Mouse (Mus musculus): Measurements from ENCODE around the gene Slit3. TPM values are rescaled to one million over a fixed set of nuclear protein-coding genes. Genes with fewer than 3 reads are reported as not detected.

Gene Slit3
- polyA plus RNA-seq, 1 experiment from 2014 or later, result 15.0 TPM

DNA sequence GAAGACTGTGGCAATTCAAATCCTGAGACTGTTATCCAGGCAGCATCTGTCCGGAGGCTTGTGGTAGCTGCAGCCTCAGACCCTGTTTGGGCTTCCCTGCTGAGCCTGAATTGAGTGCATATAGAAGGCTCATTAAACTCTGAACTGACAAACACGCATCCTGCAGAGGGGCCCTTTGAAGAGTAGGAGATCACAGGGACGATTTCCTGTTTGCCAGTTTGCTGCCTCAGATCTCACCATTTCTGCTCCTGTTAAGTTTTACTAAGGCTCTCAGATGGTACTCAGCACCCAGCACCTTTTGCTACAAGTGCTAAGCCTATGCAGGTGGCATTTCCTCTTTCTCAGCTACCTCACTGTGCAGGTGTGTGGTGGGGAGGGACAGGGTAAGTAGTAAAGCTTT, 205.3 kb downstream of the Slit3 start:
- H3K27ac ChIP-seq (replicated peaks), result no peak overlapping the region
- no peaks in the 10 kb centered on the region for H3K36me3 ChIP-seq
- peaks cover 100% of the 10 kb centered on the region for H3K27me3 ChIP-seq (ENCODE audit: low read depth, poor library complexity, severe bottlenecking)
- WGBS, result 2% methylated on average over 3 of the region's 3 CpGs
- H3K4me1 ChIP-seq, result peaks cover 39% of the 10 kb centered on the region
- peaks cover 7% of the 10 kb centered on the region; the same call in 1 of the 2 replicates for H3K9me3 ChIP-seq (replicated peaks)
- DNase-seq (ENCODE audit: low spot score), result peak; percentile 20
- no peak overlapping the region for H3K4me3 ChIP-seq

DNA sequence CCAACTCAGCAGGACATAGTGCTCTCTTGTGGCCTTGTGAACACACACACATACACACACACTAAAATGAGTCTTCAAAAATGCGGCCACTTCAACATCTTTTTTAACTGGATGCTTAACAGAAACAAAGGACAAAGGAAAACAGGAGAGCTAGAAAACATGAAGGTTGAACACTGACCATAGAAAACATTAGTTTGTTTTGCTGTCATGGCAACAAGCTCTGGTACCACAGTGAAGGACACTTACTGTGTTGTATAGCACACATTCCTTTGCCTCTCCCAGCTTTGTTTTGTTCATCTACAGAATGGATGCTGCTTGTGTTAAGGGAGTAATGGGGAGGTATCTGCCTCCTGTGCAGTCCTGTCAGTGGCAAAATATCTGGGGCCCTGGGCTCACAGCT, 206.9 kb downstream of the Slit3 start:
- 79% methylated on average over 1 of the region's 1 CpGs for WGBS
- Histone ChIP-seq H3K4me3 (no peak overlapping the region), H3K27me3 (ENCODE audit: low read depth, poor library complexity, severe bottlenecking) (peaks cover 100% of the 10 kb centered on the region), H3K27ac (replicated peaks) (no peak overlapping the region), H3K36me3 (no peaks in the 10 kb centered on the region), H3K9me3 (replicated peaks) (0 out of 2 replicates have a peak, but pooled peaks cover 1% of the 10 kb centered on the region), H3K4me1 (peaks cover 39% of the 10 kb centered on the region)
- no peak for DNase-seq (ENCODE audit: low spot score)

DNA sequence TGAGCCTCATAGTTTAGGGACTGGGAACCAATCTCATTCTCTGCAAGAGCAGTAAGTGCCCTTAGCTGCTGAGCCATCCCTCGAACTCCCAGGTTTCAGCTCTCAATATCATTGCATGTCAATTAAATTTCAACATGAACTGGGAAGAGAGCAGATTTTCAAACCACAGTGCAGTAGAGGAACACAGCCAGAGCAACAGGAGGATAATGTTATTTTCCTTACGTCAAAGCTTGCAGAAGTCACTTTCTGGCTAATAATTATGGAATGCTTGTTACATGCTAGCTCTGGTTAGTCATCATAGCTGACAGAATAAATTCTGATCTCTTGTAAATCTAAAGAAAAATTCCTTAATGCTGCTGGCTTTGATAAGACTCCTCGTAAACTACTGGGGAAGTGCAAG, 210.5 kb downstream of the Slit3 start:
- H3K27me3 ChIP-seq (ENCODE audit: low read depth, poor library complexity, severe bottlenecking), result peaks cover 99% of the 10 kb centered on the region
- H3K27ac ChIP-seq (replicated peaks), result no peak overlapping the region
- 92% methylated on average over 3 of the region's 3 CpGs for WGBS
- no peaks in the 10 kb centered on the region for H3K36me3 ChIP-seq
- no peak for DNase-seq (ENCODE audit: low spot score)
- peaks cover 24% of the 10 kb centered on the region for H3K4me1 ChIP-seq
- H3K9me3 ChIP-seq (replicated peaks), result no peaks in the 10 kb centered on the region
- no peak overlapping the region for H3K4me3 ChIP-seq

DNA sequence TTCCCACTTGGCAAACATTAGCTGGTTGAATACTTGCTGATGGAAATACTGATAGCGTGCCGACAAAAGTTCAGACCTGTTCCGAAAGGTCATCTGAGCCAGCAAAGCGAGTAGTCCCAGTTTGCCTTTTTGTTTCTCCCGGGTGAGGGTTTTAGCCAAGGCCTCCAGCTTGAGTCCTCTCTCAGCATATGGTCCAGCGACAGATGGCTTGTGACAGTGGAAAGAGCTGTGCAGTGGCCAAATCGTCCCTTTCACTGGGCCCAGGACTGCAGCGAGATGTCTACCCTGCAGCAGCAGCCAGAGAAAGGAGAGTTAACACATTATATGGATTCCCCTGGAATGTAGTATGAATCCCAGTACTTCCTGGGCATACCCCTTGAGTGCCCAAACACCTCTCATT, 215.5 kb downstream of the Slit3 start:
- H3K27me3 ChIP-seq (ENCODE audit: low read depth, poor library complexity, severe bottlenecking), result peaks cover 98% of the 10 kb centered on the region
- DNase-seq (ENCODE audit: low spot score), result no peak
- no peaks in the 10 kb centered on the region for H3K4me1 ChIP-seq
- 89% methylated on average over 8 of the region's 8 CpGs for WGBS
- no peaks in the 10 kb centered on the region for H3K9me3 ChIP-seq (replicated peaks)
- H3K36me3 ChIP-seq, result no peaks in the 10 kb centered on the region
- H3K4me3 ChIP-seq, result no peak overlapping the region
- no peak overlapping the region for H3K27ac ChIP-seq (replicated peaks)

DNA sequence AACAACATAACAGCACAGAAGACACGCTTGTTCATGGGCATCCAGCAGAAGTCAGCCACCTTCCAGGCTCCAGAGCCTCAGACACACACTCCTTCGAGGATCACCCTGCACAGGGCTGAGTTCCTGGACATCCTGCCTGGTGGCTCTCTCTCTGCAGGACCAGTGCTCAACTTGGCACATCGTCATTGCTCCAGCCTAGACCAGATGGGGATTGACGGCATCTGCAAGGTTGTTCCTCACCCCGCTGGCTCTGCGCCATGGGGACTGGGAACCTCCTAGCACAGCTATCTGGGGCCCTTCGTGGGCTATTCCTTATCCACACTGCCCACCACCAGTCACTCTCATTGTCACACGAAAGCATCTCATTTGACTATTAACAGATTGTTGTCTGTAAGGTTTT, 216.5 kb downstream of the Slit3 start:
- no peak for DNase-seq (ENCODE audit: low spot score)
- Histone ChIP-seq H3K4me1 (no peaks in the 10 kb centered on the region), H3K9me3 (replicated peaks) (no peaks in the 10 kb centered on the region), H3K27ac (replicated peaks) (no peak overlapping the region), H3K27me3 (ENCODE audit: low read depth, poor library complexity, severe bottlenecking) (peaks cover 98% of the 10 kb centered on the region), H3K4me3 (no peak overlapping the region), H3K36me3 (no peaks in the 10 kb centered on the region)
- 88% methylated on average over 8 of the region's 8 CpGs for WGBS

DNA sequence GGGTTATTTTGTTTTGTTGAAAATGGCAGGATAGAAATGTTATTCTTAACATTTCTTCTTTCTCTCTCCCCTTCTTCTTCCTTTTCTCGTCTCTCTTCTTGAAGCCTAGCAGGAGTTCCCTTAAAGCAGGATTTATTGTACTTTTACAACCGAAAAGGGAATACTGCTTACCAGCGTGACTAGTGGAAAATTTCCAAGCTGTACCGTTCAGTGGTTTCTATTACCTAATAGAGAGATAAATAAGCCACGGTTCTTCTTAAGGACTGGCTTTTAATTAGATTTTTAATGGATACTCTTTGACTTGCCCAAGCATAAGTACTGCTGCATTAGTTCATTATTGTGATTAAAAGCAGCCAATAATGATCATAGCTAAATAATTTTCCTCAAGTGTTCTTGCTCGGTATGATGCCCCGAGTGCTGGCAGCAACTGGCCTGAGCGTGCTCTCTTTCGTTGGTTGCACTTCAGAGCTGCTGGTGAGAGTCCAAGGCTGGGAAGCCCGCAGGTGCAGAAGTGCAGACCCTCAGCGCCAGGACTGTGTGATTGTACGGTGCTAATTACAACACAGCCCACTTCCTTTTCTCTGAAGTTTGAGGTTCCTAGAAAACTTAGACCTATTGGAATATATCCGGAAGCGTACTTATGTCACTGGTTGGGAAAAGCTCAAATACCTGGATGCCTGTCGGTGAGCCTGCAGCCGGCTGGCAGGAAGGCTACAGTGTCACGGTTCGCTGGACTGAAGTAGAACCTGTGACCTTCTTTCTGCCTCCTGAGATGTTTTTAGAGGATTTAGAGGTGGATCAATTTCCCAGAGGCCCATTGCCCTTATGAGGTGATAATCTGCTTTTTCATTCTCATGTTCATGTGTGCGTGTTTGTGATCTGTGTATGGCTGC, 217.1 kb downstream of the Slit3 start:
- no peak for DNase-seq (ENCODE audit: low spot score)
- Histone ChIP-seq H3K9me3 (replicated peaks) (no peaks in the 10 kb centered on the region), H3K4me1 (no peaks in the 10 kb centered on the region), H3K27me3 (ENCODE audit: low read depth, poor library complexity, severe bottlenecking) (peaks cover 98% of the 10 kb centered on the region), H3K27ac (replicated peaks) (no peak overlapping the region), H3K36me3 (no peaks in the 10 kb centered on the region), H3K4me3 (no peak overlapping the region)
- WGBS, result 86% methylated on average over 19 of the region's 19 CpGs

DNA sequence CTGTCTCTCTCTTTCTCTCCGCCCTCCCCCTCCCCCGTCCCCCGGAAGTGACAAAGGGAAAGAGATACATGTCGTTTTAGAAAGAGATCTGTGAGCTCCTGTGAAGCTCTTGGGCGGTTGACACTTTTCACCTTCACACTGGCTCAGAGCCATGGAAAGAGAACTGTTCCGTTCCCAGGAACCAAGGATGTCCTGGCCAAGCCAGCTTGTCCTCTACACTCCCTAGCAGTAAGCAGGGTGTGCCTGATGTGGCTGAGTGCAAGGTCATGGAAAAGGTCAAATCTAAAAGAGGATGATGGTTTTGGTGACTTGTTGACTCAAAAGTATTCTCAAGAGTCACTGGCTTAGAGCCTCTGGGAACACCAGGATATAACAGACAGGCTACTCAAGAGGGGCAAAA, 219.7 kb downstream of the Slit3 start:
- DNase-seq (ENCODE audit: low spot score), result no peak
- Histone ChIP-seq H3K36me3 (no peaks in the 10 kb centered on the region), H3K27me3 (ENCODE audit: low read depth, poor library complexity, severe bottlenecking) (peaks cover 98% of the 10 kb centered on the region), H3K27ac (replicated peaks) (no peak overlapping the region), H3K4me3 (no peak overlapping the region), H3K4me1 (no peaks in the 10 kb centered on the region), H3K9me3 (replicated peaks) (no peaks in the 10 kb centered on the region)
- 82% methylated on average over 6 of the region's 6 CpGs for WGBS

DNA sequence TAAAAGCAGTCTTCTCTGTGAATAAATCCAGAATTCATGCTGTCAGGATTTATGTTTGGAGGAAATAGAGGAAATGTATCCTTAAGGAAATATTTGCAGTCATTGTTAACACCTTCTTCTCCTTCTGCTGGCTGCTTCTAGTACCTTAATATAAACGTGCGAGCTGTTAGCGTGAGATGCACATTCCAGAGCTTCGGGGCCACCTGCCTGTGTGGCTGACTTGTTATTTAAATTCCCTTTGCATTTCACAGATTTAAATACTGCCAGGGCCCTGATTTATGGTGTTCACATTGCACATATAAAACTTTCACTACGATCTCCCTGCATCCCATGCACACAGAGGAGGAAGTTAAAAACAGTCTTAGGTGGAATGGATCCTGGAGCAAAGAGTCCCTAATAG, 221.5 kb downstream of the Slit3 start:
- 82% methylated on average over 5 of the region's 5 CpGs for WGBS
- no peak for DNase-seq (ENCODE audit: low spot score)
- Histone ChIP-seq H3K27me3 (ENCODE audit: low read depth, poor library complexity, severe bottlenecking) (peaks cover 98% of the 10 kb centered on the region), H3K4me3 (no peak overlapping the region), H3K27ac (replicated peaks) (no peak overlapping the region), H3K9me3 (replicated peaks) (no peaks in the 10 kb centered on the region), H3K36me3 (no peaks in the 10 kb centered on the region), H3K4me1 (peaks cover 7% of the 10 kb centered on the region)

DNA sequence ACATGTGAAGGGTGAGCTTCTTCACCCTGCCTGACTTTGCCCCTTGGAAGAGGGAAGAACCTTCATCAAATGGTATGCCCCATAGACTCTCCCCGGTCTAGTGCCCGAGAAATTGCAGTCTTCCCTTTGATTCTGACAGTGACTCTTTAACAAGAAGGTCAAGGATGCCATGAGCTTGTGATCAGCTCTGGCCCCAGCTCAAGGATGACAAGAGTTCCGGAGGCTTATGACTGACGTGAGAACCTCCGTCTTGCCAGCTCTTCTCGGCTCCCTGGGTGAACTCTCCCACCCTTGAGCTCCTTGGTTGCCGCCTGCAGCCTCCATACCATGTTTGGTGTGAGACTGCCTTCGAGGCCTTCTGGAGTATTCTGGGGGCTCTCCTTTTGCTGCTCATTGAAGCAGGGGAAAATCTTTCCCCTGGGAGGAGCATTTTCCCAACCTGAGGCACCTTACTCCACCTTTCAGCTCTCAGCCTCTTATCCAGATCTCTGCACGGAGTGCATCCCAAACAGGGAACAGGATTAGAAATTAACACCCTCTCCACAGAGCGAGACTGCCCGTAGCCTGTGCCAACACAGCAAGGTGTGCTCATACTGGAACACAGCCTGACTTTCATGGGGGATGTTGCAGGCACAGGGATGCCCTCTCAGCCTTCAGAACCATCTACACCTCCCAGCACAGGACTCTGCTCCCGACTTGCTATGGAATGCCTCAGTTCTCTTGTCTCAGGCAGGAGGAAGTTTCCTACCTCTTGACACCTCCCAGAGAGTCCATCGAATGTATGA, 224.9 kb downstream of the Slit3 start:
- no peak overlapping the region for H3K27ac ChIP-seq (replicated peaks)
- peaks cover 97% of the 10 kb centered on the region for H3K27me3 ChIP-seq (ENCODE audit: low read depth, poor library complexity, severe bottlenecking)
- 87% methylated on average over 13 of the region's 13 CpGs for WGBS
- H3K36me3 ChIP-seq, result no peaks in the 10 kb centered on the region
- H3K4me1 ChIP-seq, result peaks cover 26% of the 10 kb centered on the region
- H3K9me3 ChIP-seq (replicated peaks), result no peaks in the 10 kb centered on the region
- H3K4me3 ChIP-seq, result no peak overlapping the region
- no peak for DNase-seq (ENCODE audit: low spot score)

DNA sequence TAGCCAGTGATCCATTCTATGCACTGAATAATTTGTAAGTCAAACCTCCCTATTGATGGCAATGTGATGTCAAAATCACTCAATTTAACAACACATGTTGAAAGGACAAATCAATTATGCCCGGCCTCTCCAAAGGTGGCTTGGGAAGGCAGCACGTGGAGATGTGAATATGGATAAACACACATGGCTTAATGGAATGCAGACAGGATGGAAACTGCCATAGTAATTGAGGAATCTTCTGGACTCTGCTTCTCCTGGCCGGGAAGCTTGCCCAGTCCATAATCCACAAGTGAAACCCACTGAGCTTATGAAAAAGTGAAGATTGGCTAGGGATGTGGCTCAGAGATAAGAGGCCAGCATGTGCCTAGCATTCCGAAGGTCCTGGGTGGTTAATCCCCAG, 227.1 kb downstream of the Slit3 start:
- Histone ChIP-seq H3K4me1 (peaks cover 36% of the 10 kb centered on the region), H3K36me3 (no peaks in the 10 kb centered on the region), H3K9me3 (replicated peaks) (no peaks in the 10 kb centered on the region), H3K27ac (replicated peaks) (no peak overlapping the region), H3K4me3 (no peak overlapping the region), H3K27me3 (ENCODE audit: low read depth, poor library complexity, severe bottlenecking) (peaks cover 97% of the 10 kb centered on the region)
- DNase-seq (ENCODE audit: low spot score), result no peak
- 39% methylated on average over 4 of the region's 4 CpGs for WGBS

DNA sequence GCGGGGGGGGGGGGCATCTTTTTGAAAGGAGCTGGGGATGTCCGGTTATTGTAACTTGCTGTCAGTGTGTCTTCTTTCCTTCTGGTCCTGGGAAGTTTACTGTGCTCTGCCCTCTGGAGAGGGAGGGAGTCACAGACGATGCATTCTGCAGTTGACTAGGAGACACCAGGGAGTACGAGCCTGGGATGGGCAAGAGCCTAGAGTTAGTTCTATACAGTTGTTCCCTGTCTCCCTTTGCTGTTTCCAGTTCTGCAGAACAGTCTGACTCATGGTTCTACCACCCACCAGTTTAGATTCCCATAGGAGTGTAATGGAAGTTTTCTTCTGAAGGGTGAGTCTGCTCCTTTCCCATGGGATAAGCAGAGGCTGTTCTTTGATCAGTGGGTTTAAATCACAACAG, 229.9 kb downstream of the Slit3 start:
- Histone ChIP-seq H3K36me3 (no peaks in the 10 kb centered on the region), H3K4me1 (peaks cover 36% of the 10 kb centered on the region), H3K4me3 (no peak overlapping the region), H3K27ac (replicated peaks) (no peak overlapping the region), H3K27me3 (ENCODE audit: low read depth, poor library complexity, severe bottlenecking) (peaks cover 97% of the 10 kb centered on the region), H3K9me3 (replicated peaks) (no peaks in the 10 kb centered on the region)
- 10% methylated on average over 4 of the region's 4 CpGs for WGBS
- no peak for DNase-seq (ENCODE audit: low spot score)

DNA sequence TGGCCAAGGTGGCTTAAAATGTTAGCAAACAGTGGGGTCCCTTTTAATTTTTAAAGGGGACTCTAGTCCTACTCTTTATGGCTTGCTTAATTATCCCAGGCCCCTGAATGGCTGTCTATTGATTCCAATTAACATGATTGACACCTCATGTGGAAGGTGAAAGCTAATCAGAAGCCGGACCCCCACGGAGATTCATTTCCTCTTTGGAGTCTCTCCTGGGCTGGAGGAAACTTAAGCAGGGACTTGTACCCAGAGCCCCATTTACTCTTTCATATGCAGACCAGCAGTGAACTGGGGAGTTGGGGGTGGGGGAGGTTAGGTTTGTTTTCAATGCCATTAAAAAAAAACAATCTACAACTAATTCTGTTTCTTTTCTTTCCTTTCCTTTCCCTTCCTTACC, 230.4 kb downstream of the Slit3 start:
- DNase-seq (ENCODE audit: low spot score), result no peak
- H3K4me1 ChIP-seq, result peaks cover 36% of the 10 kb centered on the region
- 3% methylated on average over 2 of the region's 2 CpGs for WGBS

DNA sequence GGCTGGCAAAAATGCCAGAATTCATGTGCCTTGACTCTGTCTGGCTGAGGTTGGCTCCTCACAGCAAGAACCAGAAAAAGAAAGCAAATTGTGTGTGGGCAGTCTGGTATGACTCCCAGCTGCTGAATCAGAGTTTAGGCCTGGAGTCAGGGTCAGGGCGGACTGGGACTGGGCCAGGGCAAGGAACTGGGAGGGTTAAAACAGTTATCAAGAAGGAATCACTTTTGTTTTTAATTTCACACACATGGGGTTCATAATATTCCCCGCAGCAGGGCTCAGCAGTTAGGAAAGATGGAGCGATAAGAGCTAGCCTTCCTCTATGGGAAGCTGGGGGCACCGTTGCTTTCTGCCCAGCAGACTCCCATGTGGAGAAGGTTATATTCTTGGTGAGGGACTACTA, 234.8 kb downstream of the Slit3 start:
- Histone ChIP-seq H3K9me3 (replicated peaks) (peaks cover 4% of the 10 kb centered on the region; the same call in 1 of the 2 replicates), H3K27me3 (ENCODE audit: low read depth, poor library complexity, severe bottlenecking) (peaks cover 100% of the 10 kb centered on the region), H3K27ac (replicated peaks) (no peak overlapping the region), H3K4me1 (peaks cover 11% of the 10 kb centered on the region), H3K36me3 (no peaks in the 10 kb centered on the region), H3K4me3 (no peak overlapping the region)
- 79% methylated on average over 4 of the region's 4 CpGs for WGBS
- no peak for DNase-seq (ENCODE audit: low spot score)

More for the DNA sequence above, 230.4 kb downstream of the Slit3 start:
- H3K27ac ChIP-seq (replicated peaks), result no peak overlapping the region
- peaks cover 97% of the 10 kb centered on the region for H3K27me3 ChIP-seq (ENCODE audit: low read depth, poor library complexity, severe bottlenecking)
- H3K4me3 ChIP-seq, result no peak overlapping the region
- no peaks in the 10 kb centered on the region for H3K36me3 ChIP-seq
- H3K9me3 ChIP-seq (replicated peaks), result no peaks in the 10 kb centered on the region

Data from midbrain, embryonic 10.5 days (tissue).